Mouse (Mus musculus): ENCODE measurements around the gene Krt13.

DNA sequence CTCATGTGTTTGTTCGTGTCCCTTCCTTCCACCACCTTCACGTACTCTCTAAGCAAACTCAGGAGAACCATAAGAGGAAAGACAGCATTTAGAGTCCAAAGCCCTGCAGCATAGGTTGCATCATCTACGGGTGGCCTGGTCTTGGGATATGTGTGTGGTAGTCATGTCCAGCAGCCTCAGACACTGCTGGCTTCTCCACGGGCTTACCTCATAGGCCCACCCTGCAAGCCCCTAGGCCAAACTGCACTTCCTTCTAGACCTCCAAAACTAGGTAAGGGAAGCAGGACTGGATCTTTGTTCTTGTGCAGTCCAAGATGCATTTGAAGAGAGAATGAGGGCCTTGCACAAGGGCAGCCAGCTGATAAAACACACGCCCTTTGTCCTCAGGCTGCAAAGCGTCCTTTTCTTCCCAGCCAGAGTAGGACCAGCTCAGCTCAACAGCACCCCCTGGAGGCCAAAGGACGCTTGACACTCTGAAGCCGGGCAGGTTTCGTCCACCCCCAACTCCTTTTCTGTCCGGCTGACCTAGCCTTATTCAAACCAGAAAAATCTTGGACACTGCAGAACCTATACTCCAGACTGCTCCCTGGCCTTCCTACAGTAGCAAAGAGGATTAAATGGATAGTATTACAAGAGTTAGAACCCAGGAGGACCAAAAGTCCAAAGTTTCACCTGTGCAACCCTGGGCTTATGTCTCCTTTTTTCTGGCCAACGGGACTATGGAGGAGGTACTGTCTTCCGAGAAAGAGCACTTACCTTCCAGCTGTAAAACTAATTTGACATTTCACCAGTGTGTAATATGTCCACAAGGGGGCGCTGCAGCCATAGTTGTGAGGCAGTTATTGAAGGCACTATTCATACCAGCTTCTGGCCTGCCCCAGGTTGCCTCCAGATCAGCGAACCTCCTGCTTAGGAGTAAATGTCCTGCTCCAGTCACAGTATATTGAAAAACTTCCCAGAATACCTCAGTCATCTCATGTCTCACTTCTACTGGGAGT, 47.7 kb upstream of the Krt13 start:
- TF ChIP-seq CTCF (IDR thresholded peaks at IDR 0.05; ENCODE audit: insufficient read depth, low read length) (peak; percentile 90), POLR2A (IDR thresholded peaks at IDR 0.05; ENCODE audit: borderline replicate concordance, extremely low read depth, low read depth, low read length) (no peak)

Data from lung, adult 2 months (tissue).